Mouse (Mus musculus): ENCODE results near the gene Ndufs1. TPM values are rescaled to one million over a fixed set of nuclear protein-coding genes. Genes with fewer than 3 reads are reported as not detected.
"Not testable (repeated sequence)": the region's sequence is repeated elsewhere in the genome, so short reads cannot be mapped to it uniquely, and the experiment has no call there.

Ndufs1 gene
- 100 to 1,000 TPM; 105 to 118 TPM for polyA plus RNA-seq (2017; shearing (Covaris generic))

DNA sequence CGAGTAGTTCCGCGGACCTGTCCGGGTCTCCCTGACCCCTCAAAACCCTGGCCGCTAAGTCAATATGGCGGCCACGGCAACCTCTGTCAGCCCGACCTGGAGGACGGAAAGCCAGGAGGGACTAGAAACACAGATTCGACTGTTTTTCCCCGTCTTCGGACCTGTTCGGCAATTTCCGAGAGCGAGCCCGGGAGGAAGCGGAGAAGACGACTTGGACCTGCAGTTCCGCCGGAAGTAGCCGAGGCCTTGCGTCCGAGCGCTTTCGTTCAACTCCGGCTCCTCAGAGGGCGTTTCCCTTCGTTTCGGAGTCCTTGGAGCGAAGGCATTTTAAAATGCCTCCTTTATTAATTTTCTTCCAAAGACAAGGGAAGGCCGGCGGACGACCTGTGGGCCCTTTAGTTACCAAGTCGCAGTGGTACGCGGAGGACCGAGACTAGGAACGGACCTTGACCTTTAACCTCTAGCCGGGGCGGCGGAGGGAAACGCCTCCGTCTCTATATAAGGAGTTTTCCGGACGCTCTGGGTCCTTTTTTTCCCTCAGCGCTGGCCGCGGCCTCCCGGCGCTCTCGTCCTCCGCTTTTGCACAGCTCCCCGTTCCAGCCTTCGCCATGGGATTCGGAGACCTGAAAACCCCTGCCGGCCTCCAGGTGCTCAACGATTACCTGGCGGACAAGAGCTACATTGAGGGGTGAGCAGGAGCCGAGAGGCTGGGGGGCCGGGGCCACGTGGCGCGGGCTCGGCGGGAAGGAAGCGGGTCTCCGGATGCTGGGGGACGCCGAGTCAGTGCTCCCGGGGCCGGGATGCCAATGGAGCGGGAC is at the start of gene Ndufs1, which contains the start of gene Eef1b2:
Gene Ndufs1 (minus strand): TSS at position 230 of the 818 bp plus-strand sequence.
Gene Eef1b2 (plus strand): TSS at position 222 of the 818 bp plus-strand sequence.
- ATAC-seq, result peak; percentile 80

DNA sequence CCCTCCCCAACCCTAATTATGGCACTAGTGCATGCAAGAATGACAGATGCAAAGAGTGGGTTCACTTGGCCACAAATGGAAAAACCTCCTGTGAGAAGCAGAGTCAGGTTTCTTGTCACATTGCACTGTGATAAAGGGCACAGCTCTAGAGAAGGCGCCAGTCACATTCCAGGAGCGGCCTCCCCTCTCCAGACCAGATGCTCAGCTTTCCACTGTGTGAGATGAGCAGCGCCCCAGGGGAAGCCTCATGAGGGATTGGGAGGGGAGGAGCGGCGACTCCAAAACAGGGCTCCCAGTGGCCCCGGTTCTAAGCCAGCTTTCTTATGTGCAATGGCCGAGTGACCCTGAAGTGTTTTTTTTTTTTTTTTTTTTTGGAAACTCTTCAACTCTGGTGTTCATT is 49.3 kb upstream of the Ndufs1 start:
- ATAC-seq, result no peak

DNA sequence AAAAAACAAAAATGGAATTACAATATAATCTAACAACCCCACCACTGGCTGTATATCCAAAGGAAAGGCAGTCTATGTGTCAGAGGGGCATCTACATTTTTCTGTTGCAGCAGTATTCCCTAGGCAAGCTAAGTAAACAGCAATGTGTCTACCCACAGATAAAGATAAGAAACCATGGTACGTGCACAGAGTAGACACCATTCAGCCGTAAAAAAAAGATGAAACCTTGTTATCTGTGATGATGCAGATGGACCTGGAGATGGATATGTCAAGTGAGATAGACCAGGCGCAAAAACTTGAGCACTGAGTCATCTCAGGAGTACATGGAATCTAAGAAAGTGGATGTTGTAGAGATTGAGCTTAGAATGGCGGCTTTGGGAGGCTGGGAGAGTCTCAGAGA is 48.4 kb upstream of the Ndufs1 start:
- no peak for ATAC-seq

DNA sequence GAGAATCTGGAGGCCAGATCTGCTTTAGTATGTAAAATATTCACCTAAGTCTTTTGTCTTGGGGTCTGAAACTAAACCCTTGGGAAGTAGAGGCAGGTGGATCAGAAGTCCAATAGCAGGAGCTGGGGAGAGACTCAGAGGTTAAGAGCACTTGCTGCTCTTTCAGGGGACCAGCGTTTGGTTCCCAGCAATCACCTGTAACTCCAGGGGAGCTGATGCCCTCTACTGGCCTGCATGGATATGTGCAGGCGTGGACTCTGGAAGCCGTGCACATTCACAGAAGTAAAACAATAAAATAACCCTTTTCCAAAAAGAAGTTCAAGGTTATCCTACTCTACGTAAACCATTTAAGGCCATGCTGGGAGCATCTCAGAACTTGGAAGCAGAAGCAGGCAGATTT is 42.6 kb upstream of the Ndufs1 start:
- no peak for ATAC-seq

DNA sequence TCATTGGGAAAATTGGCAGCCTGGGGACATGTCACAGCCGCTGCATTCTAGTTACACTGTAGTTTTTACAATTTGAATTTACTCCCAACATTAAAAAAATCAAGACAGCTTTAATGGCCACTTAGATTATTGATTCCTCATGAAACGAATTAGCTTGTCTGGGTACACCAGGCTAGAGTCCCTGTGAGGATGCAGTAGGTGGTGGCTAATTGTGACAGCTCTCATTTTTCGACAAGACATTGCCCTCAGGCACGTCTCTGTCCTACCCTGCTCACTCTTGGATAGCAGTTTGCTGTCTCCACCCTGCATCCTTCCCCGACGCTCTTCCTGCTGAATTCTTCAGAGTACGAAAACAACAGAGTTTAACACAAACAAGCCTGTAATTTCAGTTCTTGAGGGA is 38.0 kb upstream of the Ndufs1 start:
- no peak for ATAC-seq

DNA sequence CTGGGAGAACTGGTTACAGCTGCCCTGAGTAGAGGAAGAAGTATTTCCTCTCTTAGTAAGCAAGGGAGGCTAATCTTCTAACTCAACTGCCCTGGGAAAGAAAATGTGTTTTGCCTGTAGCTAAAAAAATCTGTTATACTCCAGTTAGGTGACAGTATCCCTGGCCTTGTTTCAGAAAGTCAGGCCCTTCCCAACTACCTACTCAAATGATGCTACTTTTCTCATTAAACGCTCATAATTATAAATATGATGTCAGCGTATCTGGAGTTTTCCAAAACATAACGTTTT is 37.6 kb upstream of the Ndufs1 start, which contains the start of gene Gpr1:
Gene Gpr1 (minus strand): TSS at position 273 of the 288 bp plus-strand sequence.
- ATAC-seq, result no peak

DNA sequence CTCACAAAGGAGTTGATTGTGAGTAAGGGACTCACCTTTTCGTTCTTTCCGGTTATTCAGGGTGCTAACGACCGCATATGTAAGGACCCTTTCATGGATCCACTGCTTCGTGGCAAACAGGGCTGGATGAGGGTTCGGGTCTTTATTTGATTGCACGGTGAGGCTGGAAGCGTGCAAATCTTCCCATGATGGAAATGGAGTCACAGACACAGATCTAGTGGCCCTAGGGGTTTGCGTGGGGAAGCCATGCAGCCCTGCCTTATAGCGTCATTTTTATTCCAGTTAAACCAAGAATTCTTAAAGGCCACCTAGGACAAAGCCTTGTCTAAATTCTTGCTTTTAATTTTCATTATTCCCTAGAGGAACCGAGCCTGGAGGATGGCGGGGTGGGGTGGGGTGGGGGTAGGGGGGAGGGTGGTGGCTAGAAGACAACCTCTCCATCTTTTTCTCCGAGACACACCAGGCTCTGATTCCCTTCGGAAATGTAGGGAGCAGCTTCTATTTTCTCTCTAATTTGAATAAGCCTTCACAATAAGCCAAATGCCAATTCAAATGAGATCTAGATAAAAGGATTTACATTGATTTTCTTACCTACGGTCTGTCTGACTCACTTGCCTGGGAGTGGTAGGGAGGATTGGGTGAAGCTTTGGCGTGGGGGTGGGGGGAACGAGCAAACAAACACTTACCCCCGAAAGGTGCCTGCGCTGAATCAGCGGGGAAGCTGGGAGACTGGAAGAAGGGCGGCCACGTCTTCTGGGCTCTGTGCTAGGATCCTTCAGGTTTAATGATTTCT is 37.0 kb upstream of the Ndufs1 start:
- ATAC-seq, result no peak

DNA sequence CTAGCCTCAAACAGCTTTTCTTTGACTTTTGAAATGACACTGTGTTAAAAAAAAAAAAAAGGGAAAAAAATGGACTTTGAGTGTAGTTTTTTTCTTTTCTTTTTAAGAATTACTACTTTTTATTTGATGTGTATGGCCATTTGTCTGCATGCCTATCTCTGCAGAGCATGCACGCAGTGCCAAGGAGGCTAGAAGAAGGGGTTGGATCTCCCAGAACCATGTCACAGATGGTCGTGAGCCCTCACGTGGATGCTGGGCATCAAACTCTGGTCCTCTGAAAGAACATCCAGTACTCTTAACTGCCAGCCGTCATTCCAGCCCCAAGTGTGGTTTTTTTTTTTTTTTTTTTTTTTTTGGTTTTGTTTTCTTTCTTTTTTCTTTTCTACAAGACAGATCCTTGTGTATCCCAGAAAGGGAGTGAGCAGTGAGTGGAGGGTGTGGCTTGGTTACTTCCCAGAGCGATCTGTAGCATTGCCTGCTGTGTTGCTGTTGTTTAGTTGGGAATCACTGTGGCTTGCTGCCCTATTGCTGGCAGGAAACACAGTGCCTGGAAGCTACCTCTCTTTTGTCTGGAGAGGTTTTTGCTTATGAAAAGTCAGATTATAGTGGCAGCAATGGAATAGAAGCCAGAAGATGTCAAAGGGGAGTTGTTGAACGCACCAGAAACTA is 33.4 kb upstream of the Ndufs1 start:
- ATAC-seq, result no peak

DNA sequence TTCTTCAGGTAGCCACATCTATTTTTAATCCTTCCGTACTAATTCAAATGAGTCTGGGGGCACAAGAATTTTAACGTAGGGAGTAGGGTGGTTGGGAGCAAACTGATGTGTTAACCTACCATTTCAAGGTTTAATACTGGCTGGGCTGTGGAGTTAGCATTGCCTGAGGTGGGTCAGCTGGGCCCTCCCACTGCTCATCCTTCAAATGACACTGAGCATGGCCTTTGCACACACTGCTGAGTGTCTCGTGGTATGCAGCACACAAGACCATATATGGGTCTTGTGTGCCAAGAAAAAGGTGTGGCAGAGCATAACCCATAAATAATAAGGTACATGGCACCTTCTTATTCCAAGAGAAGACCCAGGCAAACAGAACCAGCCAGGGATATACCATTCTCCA is 31.0 kb upstream of the Ndufs1 start:
- no peak for ATAC-seq

DNA sequence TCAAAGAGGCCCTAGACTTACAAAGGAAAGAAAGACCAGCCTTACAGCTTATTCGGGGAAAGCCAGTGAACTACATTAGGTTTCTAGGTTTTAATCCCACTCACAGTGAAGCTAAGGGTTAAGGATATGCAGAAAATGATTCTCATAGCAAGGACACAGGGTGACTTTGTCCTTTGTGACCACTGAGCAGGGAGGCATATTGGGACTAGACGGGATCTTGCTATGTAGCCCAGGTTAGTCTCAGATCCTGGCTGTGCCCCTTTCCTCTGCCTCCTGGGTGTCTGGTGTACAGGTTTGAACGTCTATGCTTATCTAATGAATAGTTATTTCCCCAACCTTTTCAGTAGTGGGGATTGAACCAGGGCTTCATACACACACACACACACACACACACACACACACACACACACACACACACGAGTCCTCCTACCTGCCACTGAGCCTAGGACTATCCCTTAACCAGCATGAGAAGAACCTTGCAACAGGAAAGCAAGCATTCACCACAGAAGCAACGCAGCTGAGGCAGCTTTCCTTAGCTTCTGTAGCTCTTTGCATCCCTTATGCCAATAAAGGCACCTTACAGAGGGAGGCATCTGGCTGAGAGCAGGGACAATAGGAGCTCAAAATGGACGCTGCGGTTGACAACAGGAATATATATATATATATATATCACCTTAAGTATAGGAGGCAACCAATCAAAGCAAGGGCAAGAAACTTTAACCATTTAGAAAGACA is 28.2 kb upstream of the Ndufs1 start:
- ATAC-seq, result no peak

DNA sequence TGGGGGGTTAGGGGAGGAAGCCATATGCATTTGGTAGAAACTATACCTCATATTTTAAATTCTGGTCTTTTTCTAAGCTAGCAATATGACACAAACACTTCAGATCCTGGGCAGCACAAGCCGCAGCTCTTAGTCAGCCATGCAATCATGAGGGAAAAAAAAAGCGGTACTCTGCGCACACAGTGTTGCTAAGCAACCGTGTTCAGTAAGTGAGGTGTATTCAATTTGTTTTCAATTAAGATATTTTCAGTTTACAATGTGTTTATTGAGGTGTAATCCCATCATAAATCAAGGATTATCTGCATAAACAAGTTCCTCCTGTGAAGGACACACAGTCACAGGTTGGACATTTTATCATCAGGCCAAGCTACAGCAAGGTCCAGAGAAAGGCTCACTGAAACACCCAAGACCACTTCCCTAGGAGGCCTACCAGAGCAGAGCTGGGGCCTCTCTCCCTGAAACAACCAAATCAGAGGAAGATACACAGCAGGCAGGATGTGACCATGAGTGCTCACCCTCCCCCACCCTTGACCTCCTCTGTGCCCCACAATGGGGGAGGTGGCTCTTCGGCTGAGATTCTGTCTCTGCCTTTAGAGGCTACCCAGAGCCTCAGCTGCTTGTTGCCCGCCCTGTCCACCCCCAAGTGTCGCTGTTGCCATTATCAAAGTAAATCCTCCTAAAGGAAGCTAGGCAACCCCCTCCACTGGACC is 27.5 kb upstream of the Ndufs1 start:
- no peak for ATAC-seq

DNA sequence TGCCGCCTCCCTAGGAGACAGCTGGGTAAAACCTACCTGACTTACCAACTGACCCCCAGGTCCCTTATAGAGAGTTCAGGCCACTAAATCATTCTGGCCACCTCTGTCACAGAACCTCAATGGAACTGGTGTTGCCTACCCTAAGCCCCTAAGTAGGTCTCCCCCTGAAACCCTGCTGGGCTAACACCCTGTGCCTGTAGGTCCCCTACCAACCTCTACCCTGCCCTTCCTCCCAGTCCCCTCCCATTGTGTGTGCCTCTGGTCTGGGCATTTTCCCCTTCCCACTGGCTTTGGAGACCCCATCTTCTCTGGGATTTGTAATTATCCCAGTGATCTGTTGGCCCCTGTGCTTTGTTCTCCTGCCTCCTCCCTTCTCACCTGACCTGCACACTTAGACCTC is 26.8 kb upstream of the Ndufs1 start:
- ATAC-seq, result no peak

DNA sequence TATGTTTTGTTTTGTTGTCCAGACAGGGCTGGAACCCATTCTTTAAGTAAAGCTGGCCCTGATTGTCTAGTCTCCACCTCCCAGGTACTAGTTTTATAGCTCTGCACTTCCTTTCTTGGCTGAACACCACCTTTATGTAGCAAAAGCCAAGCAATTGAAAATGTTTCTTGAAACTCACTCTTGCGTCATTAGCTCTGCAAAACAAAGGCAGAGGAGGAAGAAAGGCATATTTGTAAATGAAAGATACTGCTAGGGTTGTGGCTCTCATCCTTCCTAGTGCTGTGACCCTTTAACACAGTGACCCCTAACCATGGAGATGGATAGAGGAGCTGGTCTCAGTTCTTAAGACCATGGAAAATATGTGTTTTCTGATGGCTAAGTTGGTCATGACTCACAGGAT is 25.0 kb upstream of the Ndufs1 start:
- ATAC-seq, result no peak

DNA sequence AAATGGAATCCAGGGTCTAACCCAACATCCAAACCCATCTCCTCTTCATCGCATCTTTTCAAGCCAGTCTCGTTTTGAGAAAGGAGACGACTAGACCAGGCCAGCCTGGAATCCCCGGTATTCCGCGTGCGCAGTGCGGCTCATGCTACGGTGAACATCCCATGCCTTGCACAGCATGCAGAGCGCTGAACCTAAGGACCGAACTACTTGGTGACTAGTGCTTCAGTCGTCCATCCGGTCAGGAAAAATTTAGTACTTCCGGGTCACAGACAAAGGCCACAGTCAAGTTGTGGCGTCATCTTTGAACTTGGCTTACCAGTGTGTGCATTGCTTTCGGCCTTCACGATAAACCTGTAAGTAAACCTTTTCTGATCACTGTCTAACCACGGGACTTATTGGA is 23.7 kb upstream of the Ndufs1 start:
- ATAC-seq, result no peak

DNA sequence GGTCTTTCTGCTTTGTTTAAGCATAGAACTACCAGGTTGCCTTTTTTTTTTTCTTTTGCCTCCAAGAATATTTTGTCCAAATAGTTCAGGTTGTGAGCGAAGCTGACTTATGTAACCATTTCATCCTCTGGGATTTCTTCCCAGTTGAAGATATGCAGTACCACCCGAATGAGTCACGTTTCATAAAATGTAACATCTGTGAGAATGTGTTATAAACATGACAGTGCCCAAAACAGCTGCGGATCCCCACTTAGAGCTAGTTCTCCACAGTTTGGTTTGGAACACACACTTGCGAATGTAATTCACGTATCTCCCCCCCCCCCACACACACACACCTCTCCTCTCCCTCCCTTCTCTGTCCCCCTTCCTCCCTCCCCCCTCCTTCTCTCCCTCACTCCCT is 22.8 kb upstream of the Ndufs1 start:
- no peak for ATAC-seq

DNA sequence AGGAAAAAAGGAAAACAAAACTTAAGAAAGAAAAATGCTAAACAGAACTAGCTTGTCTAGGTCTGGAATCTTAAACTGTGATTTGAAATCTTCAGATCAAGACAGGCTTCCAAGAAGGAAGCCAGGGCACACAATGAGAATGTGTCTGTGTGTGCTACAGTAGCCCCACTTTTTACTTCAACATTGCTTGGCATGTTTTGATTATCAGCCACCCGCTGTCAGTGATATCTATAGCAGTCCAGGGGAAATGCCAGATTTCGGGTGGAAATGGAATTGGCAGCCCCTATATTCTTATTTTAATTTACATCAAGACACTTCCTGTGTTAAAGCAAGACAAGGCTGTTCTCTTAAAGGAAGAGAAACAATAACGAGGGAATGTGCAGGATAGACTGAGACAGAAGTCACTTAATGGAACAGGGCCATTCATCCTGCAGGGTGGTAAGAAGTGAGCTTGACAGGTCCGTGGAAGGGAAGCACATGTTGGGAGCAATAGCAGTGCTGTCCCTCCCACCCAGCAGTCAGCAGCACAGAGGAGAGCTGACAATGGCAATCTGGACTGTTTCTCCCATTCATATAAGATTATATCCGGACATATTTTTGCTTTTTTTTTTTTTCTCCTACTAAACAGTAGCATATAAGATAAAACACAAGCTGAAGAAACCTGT is 19.3 kb upstream of the Ndufs1 start:
- no peak for ATAC-seq

DNA sequence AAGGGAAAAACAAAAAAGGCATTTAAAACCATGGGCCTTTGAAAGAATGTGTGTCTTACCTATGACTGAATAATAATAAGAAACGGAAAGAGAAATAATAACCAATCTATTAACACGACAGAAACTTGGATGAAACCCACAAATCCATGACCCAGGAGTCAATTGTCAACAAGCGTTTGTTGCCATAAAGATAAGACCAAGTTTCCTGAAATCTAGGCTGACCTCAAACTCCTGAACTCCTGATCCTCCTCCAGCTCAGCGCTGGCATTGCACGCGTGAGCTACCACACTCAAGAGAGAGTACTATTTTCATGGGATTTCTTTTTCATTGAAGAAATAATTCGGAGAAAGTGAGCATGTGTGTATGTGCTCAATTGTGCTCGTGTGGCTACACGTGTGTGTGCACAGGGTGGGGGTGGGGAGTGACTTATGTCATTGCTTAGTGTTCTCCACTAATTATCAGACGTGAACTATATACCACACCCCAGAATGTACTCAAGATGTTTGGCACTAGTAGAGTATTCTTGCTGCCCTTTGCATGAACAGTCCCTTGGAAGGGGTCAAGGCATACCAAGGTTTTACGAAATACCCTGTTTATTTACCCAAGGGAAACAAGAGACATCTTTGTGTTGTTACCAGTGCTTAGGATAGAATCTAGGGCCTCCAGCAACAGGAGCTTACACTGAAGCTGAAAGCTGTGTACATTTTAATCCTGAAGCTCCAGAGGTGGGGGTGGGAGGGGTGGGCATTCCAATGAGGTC is 15.9 kb upstream of the Ndufs1 start:
- ATAC-seq, result no peak

DNA sequence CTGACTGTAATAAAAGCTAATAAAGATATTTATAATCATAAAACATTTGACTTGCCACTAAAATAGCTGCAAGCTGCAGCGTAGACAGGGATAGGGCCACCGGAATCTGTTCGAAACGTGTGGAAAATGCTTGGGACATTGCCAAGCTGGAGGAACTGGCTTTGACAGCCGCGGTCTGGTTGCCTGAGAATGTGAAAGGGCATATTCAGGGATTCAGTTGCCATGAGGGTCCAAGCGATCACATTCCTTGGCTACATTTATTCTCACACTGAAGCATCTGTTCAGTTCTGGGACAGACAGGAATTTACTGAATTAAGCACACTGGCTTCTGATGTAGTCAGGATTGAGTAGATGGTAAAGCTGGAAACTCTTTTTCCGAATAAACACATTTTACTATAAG is 14.2 kb upstream of the Ndufs1 start:
- ATAC-seq, result no peak

DNA sequence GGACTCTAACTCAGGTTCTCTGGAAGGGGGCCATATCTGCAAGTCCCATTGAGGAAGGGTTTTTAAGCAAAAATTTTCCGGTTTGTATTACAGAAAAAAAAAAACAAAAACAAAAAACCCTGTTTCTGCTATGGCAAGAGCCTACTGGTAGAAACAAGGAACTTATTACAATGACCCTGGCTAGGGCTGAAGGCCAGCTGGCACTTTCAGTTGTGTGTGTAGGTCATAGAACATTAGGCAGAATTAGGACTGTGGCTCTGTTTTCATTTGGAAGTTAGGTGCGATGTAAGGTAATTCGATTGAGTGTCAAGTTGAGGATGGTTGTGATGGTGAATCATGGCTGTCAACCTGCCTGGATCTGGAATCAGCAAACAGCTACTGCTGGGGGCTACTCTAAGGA is 11.9 kb upstream of the Ndufs1 start:
- no peak for ATAC-seq

DNA sequence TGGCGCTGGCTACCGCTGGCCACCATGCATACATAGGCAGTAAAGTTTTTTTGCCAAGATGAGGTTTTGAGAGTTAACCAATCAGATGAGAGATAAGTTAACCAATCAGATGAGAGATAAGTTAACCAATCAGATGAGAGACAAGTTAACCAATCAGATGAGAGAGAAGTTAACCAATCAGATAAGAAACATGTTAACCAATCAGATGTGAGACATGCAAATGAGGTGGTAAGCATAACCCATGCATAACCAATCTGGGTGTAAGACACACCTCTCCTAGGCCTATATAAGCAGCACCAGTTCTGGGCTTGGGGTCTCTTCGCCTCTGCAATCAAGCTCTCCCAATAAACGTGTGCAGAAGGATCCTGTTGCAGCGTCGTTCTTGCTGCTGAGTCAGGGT is 8.8 kb upstream of the Ndufs1 start:
- not testable (repeated sequence) for ATAC-seq
